Mouse (Mus musculus) ES-E14 (cell line): ENCODE measurements around the gene Camkk2. TPM values are rescaled to one million over a fixed set of nuclear protein-coding genes. Genes with fewer than 3 reads are reported as not detected.

Source experiments
- DNase-seq: peaks from one replicate; pipeline ENCODE4 v3.0.0-alpha.2; 2013; ENCODE audit warnings: low read depth, low spot score
- H3K27ac ChIP-seq: 2 replicates; pipeline ENCODE4 v1.5.1; 2012; ENCODE audit warnings: low read depth, mild to moderate bottlenecking, low read length, moderate library complexity, mixed read lengths; ENCODE audit not compliant: poor library complexity, insufficient read depth, severe bottlenecking
- H3K36me3 ChIP-seq: 2 replicates; pipeline ENCODE4 v1.6.1; 2012; ENCODE audit warnings: mild to moderate bottlenecking, low read length, moderate library complexity, mixed read lengths; ENCODE audit not compliant: control insufficient read depth, poor library complexity, insufficient read depth, severe bottlenecking
- H3K4me1 ChIP-seq, 2 experiments: fragments of 150-350 bp in 1 of 2; sonication (generic) in 1 of 2; 2 replicates each; pipeline ENCODE4 v1.6.1; 2012; ENCODE audit warnings: low read length in 2 of 2, mild to moderate bottlenecking in 1 of 2, mixed read lengths in 1 of 2; ENCODE audit not compliant: control insufficient read depth in 2 of 2, insufficient read depth in 2 of 2, poor library complexity in 1 of 2
- H3K4me3 ChIP-seq, 2 experiments: fragments of 150-350 bp in 1 of 2; sonication (generic) in 1 of 2; 2 replicates each; pipeline ENCODE4 v1.5.1; 2012; ENCODE audit warnings: low read length in 2 of 2, low read depth in 1 of 2, mild to moderate bottlenecking in 1 of 2, mixed read lengths in 1 of 2; ENCODE audit not compliant: insufficient read depth in 1 of 2, poor library complexity in 1 of 2, severe bottlenecking in 1 of 2
- H3K9ac ChIP-seq: 2 replicates; pipeline ENCODE4 v1.6.1; 2012; ENCODE audit warnings: low read depth, mild to moderate bottlenecking, low read length, mixed read lengths; ENCODE audit not compliant: poor library complexity, insufficient read depth, severe bottlenecking
- H3K9me3 ChIP-seq: fragments of 150-350 bp; sonication (generic); 2 replicates; pipeline ENCODE4 v1.6.1; 2012; ENCODE audit warnings: low read depth, mild to moderate bottlenecking, low read length; ENCODE audit not compliant: control insufficient read depth, insufficient read depth
- CHD2 ChIP-seq: IDR thresholded peaks from 2 replicates; pipeline ENCODE4 v1.6.1; 2014; ENCODE audit warnings: mild to moderate bottlenecking, low read depth, low read length, inconsistent platforms
- HCFC1 ChIP-seq: IDR thresholded peaks from 2 replicates; pipeline ENCODE4 v1.6.1; 2012; ENCODE audit warnings: low read length, inconsistent platforms, borderline replicate concordance; ENCODE audit not compliant: insufficient read depth
- MAFK ChIP-seq: IDR thresholded peaks from 2 replicates; pipeline ENCODE4 v1.6.1; 2014; ENCODE audit warnings: mild to moderate bottlenecking, low read depth, low read length, inconsistent platforms; ENCODE audit not compliant: insufficient read depth
- ZC3H11A ChIP-seq: IDR thresholded peaks from 2 replicates; pipeline ENCODE4 v1.6.1; 2012; ENCODE audit warnings: low read depth, mild to moderate bottlenecking, inconsistent platforms, low read length, borderline replicate concordance
- ZNF384 ChIP-seq: IDR thresholded peaks from 2 replicates; pipeline ENCODE4 v1.6.1; 2012; ENCODE audit warnings: low read depth, low read length, inconsistent platforms
- in situ Hi-C, 2 experiments: fragments of 600-800 bp; cut with MboI; formaldehyde crosslinking; loops; one replicate each; pipeline ENCODE4 v1.15.1; 2025; ENCODE audit warnings: low sequenced_read_pairs in 2 of 2, inconsistent platforms in 1 of 2; ENCODE audit not compliant: unreplicated experiment in 2 of 2
- total RNA-seq: library from RNA; depleted of rRNA; stranded (reverse); fragments of 300-350 nt; gene quantifications from 2 replicates; pipeline ENCODE4 v1.2.3, GENCODE M21; 2012

Camkk2 gene
- total RNA-seq, 1 experiment: 12.7 TPM

DNA sequence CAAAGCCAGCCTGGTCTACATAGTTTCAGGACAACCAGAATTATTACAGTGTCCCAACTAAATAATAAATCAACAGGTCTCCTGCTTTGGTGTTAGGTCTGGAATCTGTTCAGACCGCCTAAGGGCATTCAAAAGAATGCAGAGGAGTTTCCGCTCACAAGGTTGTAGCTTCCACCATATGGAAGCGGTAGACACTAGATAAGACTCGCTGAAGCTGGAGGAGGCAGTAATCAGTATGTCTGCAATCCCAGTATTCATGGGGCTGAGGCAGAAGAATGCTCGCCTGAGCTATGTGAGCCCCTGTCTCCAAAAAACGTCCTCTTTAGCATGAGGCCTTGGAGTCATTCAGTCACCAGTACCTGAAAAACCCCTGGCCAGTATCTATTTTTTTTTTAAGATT, 70.4 kb downstream of the Camkk2 start:
- in situ Hi-C loops: no loop called here
- no peak for DNase-seq

DNA sequence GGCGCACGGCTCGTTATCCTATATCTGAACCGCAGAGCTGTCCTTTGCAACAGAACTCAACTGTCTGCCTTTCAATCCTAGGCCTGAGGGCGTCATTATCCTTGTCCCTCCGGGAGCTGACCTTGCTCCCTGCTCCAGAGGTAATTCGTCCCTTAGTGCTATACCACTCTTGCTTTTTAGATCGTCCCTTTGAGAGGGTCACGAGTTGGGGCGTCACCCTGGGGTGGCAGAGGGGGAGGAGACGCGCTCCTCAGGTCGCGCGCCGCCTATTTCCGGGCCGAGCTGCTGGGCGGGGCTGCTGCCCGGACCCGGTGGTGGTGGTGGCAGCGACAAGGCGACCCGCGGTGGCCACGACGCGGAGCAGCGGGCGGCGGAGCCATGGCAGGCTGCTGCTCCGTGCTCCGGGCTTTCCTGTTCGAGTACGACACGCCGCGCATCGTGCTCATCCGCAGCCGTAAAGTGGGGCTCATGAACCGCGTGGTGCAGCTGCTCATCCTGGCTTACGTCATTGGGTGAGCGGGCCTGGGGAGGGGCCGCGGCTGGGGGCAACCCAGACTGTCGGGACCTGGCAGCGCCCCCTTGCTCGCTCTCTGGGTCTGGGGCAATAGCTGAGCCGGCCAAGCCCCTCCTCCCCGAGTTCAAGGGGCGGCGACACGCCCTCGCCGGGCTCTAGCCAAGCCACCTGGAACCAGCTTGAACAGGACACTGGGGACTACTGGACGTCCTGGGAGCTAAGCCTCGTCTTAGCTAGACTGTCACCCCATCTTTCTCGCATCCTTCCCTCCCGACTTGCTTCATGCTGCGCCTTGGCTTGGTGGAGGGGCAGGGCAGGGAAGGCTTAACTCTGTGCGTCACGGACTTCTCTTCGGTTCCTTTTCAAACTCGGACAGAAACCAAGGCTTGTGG, 71.7 kb downstream of the Camkk2 start, which contains the start of gene P2rx4:
Gene P2rx4 (plus strand): TSS at position 269 of the 906 bp plus-strand sequence.
- in situ Hi-C loops: no loop called here
- TF ChIP-seq ZNF384: no peak
- TF ChIP-seq HCFC1: no peak; the same call in 1 of the 2 replicates
- TF ChIP-seq ZC3H11A: no peak
- TF ChIP-seq MAFK: no peak
- TF ChIP-seq CHD2: no peak
- Histone ChIP-seq H3K27ac (no peak within 1 kb of the TSS), H3K9ac (peak within 1 kb of the TSS; percentile 80), H3K36me3 (no peaks in the 10 kb centered on the region), H3K4me3 (peak within 1 kb of the TSS; percentile 79), H3K4me1 (no peaks in the 10 kb centered on the region; a peak in 1 of 4 replicates), H3K9me3 (no peaks in the 10 kb centered on the region)
- peak; percentile 54 for DNase-seq

More for the DNA sequence above, 70.4 kb downstream of the Camkk2 start:
- Histone ChIP-seq H3K4me3 (no peak overlapping the region), H3K9ac (no peak overlapping the region), H3K4me1 (no peaks in the 10 kb centered on the region; a peak in 1 of 4 replicates), H3K9me3 (no peaks in the 10 kb centered on the region), H3K36me3 (no peaks in the 10 kb centered on the region), H3K27ac (no peak overlapping the region)
- TF ChIP-seq HCFC1 (no peak), ZNF384 (no peak), CHD2 (no peak)

- Histone ChIP-seq H3K36me3 (no peaks in the 10 kb centered on the region), H3K9me3 (no peaks in the 10 kb centered on the region), H3K4me1 (no peaks in the 10 kb centered on the region; a peak in 1 of 4 replicates), H3K4me3 (peak overlapping the region; percentile 79), H3K27ac (no peak overlapping the region), H3K9ac (peak overlapping the region; percentile 80)
- in situ Hi-C loops: no loop called here
- no peak for DNase-seq
- no peak for TF ChIP-seq HCFC1
- TF ChIP-seq MAFK: no peak
- no peak for TF ChIP-seq CHD2
- no peak for TF ChIP-seq ZC3H11A
- no peak for TF ChIP-seq ZNF384
Measured at GRCm38 (mm10) chr5:122706917-122707275, 72.3 kb downstream of the Camkk2 start.

DNA sequence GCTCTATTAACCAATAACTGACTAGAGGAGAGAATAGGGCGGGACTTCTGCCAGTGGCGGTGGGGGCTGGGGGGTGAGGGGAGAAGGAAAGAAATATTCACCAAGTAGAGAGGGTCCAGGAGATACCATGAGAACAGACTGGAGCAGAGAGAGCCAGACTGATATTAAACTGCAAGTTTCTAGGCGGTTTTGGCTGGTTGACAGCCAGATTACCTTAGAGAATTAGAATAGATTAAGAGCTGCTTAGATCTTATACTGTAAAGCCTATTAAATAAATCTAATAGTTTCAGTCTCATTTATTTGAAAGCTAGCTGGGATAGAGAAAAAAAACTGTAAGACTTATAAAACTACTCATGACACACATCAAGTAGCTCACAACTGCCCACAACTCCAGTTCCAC, 74.0 kb downstream of the Camkk2 start:
- Histone ChIP-seq H3K9ac (no peak overlapping the region), H3K9me3 (no peaks in the 10 kb centered on the region), H3K4me1 (no peaks in the 10 kb centered on the region; a peak in 1 of 4 replicates), H3K27ac (no peak overlapping the region), H3K4me3 (no peak overlapping the region), H3K36me3 (no peaks in the 10 kb centered on the region)
- in situ Hi-C loops: no loop called here
- TF ChIP-seq CHD2: no peak
- TF ChIP-seq HCFC1: no peak
- no peak for TF ChIP-seq ZC3H11A
- TF ChIP-seq ZNF384: no peak
- no peak for TF ChIP-seq MAFK
- no peak for DNase-seq
